Mouse (Mus musculus) intestine, postnatal 0 days (tissue): ENCODE data around the gene Olfr791. TPM values are rescaled to one million over a fixed set of nuclear protein-coding genes. Genes with fewer than 3 reads are reported as not detected.

Source experiments
- ATAC-seq: fragments of 200-750 bp; cut with Nextera tagmentation; 2 replicates; pipeline ENCODE4 v1.8.0; 2017; ENCODE audit warnings: mild to moderate bottlenecking, moderate TSS enrichment, moderate library complexity
- H3K27ac ChIP-seq: fragments of 300-500 bp; sonication (generic); 2 replicates; pipeline ENCODE4 v1.5.1; 2014; ENCODE audit warnings: mild to moderate bottlenecking, low read depth, low read length, moderate library complexity
- H3K27me3 ChIP-seq: fragments of 300-500 bp; sonication (generic); replicated peaks from 2 replicates; pipeline ENCODE4 v1.6.1; 2014; ENCODE audit warnings: low read length, mixed read lengths; ENCODE audit not compliant: control insufficient read depth, insufficient read depth
- H3K36me3 ChIP-seq: fragments of 300-500 bp; sonication (generic); 2 replicates; pipeline ENCODE4 v1.6.1; 2014; ENCODE audit warnings: mild to moderate bottlenecking, moderate library complexity; ENCODE audit not compliant: control insufficient read depth, insufficient read depth
- H3K4me1 ChIP-seq: fragments of 300-500 bp; sonication (generic); replicated peaks from 2 replicates; pipeline ENCODE4 v1.6.1; 2014; ENCODE audit warnings: antibody characterized with exemption, low read length, mixed read lengths; ENCODE audit not compliant: control insufficient read depth, insufficient read depth
- H3K4me2 ChIP-seq: fragments of 300-500 bp; sonication (generic); replicated peaks from 2 replicates; pipeline ENCODE4 v1.6.1; 2014; ENCODE audit warnings: low read depth, mild to moderate bottlenecking, moderate library complexity
- H3K4me3 ChIP-seq: fragments of 300-500 bp; sonication (generic); 2 replicates; pipeline ENCODE4 v1.5.1; 2014; ENCODE audit warnings: low read depth, low read length
- H3K9ac ChIP-seq: fragments of 300-500 bp; sonication (generic); 2 replicates; pipeline ENCODE4 v1.6.1; 2014; ENCODE audit warnings: mild to moderate bottlenecking, low read depth, low read length
- H3K9me3 ChIP-seq: fragments of 300-500 bp; sonication (generic); 2 replicates; pipeline ENCODE4 v1.6.1; 2016; ENCODE audit warnings: mixed run types; ENCODE audit not compliant: control insufficient read depth
- CTCF ChIP-seq: sonication (generic); IDR thresholded peaks from 2 replicates; pipeline ENCODE4 v1.5.1; 2016; ENCODE audit warnings: low read depth, mild to moderate bottlenecking, control low read depth, antibody characterized with exemption, moderate library complexity
- WGBS: fragments of 180-500 bp; shearing (Covaris S2); extraction: QIAGEN DNeasy Blood & Tissue Kit; methylation state at CpG from one replicate; pipeline ENCODE4 v1.1.7; 2014; 5-methylcytosine and 5-hydroxymethylcytosine counted together
- polyA plus RNA-seq: library from polyadenylated mRNA; unstranded; fragments of >200 nt; fragmentation: Nextera tagmentation; extraction: Ambion mirVana; gene quantifications from 2 replicates; pipeline ENCODE4 v1.2.1, GENCODE M21; 2015

Gene Olfr791
- polyA plus RNA-seq: not detected in 2 replicates

- Histone ChIP-seq H3K27me3 (no peaks in the 10 kb centered on the region), H3K27ac (no peak within 1 kb of the TSS), H3K4me1 (no peaks in the 10 kb centered on the region), H3K4me2 (no peak within 1 kb of the TSS), H3K4me3 (no peak within 1 kb of the TSS), H3K36me3 (no peaks in the 10 kb centered on the region), H3K9ac (no peak within 1 kb of the TSS), H3K9me3 (no peaks in the 10 kb centered on the region)
- TF ChIP-seq CTCF: no peak
- WGBS: 67% methylated on average over 3 of the region's 3 CpGs
- no peak for ATAC-seq
Observed at GRCm38 (mm10) chr10:129521492-129521891, at the start of gene Olfr791. Olfr791 (plus strand) TSS chr10:129521792.

DNA sequence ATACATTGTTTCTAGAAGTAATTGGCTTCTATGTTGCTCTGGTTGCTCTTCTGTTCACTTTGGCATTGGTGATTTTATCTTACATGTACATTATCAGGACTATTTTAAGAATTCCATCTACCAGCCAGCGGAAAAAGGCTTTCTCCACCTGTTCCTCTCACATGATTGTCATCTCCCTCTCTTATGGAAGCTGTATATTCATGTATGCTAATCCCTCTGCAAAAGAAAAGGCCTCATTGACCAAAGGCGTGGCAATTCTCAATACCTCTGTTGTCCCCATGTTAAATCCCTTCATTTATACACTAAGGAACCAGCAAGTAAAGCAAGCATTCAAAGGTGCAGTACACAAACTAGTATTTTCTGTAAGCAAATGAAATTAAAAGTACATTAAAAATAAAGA is 48.3 kb upstream of the Olfr791 start:
- Histone ChIP-seq H3K4me3 (no peak overlapping the region), H3K4me2 (no peak overlapping the region), H3K4me1 (no peaks in the 10 kb centered on the region), H3K27ac (no peak overlapping the region), H3K9ac (no peak overlapping the region), H3K27me3 (no peaks in the 10 kb centered on the region), H3K9me3 (no peaks in the 10 kb centered on the region), H3K36me3 (no peaks in the 10 kb centered on the region)
- no peak for TF ChIP-seq CTCF
- no peak for ATAC-seq
- 59% methylated on average over 2 of the region's 2 CpGs for WGBS

DNA sequence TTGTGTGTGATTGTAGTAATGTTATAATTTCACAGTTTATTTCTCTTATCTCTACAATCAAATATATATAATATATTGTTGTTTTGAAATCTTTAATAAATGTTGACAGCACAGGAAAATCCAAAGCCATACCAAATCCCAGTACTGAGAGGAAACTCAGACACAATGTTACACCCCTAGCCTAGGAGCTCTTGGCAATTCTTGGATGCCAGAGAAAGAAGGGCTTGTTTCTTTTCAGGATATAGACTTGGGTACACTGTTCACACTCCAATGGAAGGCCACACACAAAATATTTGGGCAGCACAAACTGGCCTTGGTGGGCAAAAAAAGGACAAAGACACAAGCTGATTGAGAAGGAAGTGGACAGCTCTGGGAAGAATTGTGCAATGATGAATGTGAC is 47.9 kb upstream of the Olfr791 start:
- Histone ChIP-seq H3K9me3 (no peaks in the 10 kb centered on the region), H3K4me3 (no peak overlapping the region), H3K9ac (no peak overlapping the region), H3K4me1 (no peaks in the 10 kb centered on the region), H3K4me2 (no peak overlapping the region), H3K27ac (no peak overlapping the region), H3K36me3 (no peaks in the 10 kb centered on the region), H3K27me3 (no peaks in the 10 kb centered on the region)
- ATAC-seq: no peak
- TF ChIP-seq CTCF: no peak

DNA sequence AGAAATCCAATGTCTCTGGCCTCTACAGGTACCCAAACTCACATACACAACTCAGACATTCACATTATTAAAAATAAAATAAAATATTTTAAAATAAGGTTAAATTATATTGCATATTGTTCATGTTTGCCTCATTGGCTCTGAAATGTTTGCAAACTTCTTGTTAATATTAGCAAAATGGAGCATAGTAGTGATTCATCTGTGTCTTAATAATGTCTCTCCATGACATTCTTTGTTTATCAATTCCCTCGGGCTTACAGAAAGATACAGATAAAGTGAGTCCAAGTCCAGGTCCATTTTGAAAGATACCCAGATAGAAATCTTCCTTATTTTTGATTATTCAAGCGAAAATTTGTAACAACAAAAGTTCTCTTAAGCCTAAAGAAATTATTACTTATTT is 37.1 kb upstream of the Olfr791 start, which contains the start of gene Olfr789:
Gene Olfr789 (plus strand): TSS at position 301 of the 400 bp plus-strand sequence.
- H3K4me2 ChIP-seq: no peak within 1 kb of the TSS
- no peaks in the 10 kb centered on the region for H3K36me3 ChIP-seq
- no peak for ATAC-seq
- H3K4me1 ChIP-seq: no peaks in the 10 kb centered on the region
- no peaks in the 10 kb centered on the region for H3K27me3 ChIP-seq
- H3K4me3 ChIP-seq: no peak within 1 kb of the TSS
- H3K27ac ChIP-seq: no peak within 1 kb of the TSS
- H3K9ac ChIP-seq: no peak within 1 kb of the TSS
- TF ChIP-seq CTCF: no peak
- no peaks in the 10 kb centered on the region for H3K9me3 ChIP-seq
- WGBS: 50% methylated on average over 2 of the region's 2 CpGs

- H3K27me3 ChIP-seq: no peaks in the 10 kb centered on the region
- H3K9me3 ChIP-seq: no peaks in the 10 kb centered on the region
- H3K9ac ChIP-seq: no peak overlapping the region
- no peak overlapping the region for H3K4me2 ChIP-seq
- 78% methylated on average over 2 of the region's 2 CpGs for WGBS
- TF ChIP-seq CTCF: no peak
- ATAC-seq: no peak
- H3K27ac ChIP-seq: no peak overlapping the region
- no peak overlapping the region for H3K4me3 ChIP-seq
- H3K36me3 ChIP-seq: no peaks in the 10 kb centered on the region
- no peaks in the 10 kb centered on the region for H3K4me1 ChIP-seq
Observed at GRCm38 (mm10) chr10:129490101-129490500, 31.5 kb upstream of the Olfr791 start.

DNA sequence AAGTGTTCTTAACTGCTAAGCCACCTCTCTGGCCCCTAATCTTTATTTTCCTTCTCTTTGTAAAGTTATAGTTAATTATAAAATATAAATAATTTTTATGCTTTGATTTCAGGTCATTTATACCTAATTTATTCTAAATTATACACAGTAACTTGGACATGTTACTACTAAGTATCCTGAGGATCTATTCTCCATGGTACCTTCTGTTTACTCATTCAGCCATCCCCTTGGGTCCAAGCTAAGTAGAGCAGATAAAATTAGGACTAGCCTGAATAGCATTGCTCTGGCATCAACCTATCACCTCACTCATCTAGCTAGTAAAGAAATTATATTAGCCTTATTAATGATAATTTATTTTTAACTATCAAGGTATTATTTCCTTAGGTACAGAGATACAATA is 23.4 kb upstream of the Olfr791 start, which contains the start of gene Olfr790:
Gene Olfr790 (plus strand): TSS at position 301 of the 400 bp plus-strand sequence.
- Histone ChIP-seq H3K4me3 (no peak within 1 kb of the TSS), H3K9me3 (no peaks in the 10 kb centered on the region), H3K36me3 (no peaks in the 10 kb centered on the region), H3K27ac (no peak within 1 kb of the TSS), H3K4me1 (no peaks in the 10 kb centered on the region), H3K4me2 (no peak within 1 kb of the TSS), H3K9ac (no peak within 1 kb of the TSS), H3K27me3 (no peaks in the 10 kb centered on the region)
- TF ChIP-seq CTCF: no peak
- no peak for ATAC-seq

DNA sequence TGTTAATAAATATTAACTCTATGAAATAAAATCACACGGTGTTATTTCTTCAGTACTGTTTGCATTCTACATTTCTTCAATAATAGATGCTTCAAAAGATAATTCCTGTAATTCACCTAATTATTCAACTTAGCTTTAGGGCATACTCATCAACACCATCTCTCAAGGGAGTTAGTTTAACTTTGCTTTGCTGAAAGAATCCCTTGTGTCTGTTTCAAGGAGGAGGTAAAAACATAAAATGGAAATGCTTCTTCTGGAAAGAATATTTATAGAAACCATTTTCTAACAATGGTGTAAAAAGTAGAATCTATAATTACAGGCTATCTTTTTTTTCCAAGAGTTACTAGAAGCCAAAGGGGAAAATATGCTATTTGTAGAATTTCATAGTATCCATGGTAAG is 17.3 kb downstream of the Olfr791 start, which contains the start of gene Olfr792:
Gene Olfr792 (plus strand): TSS at position 301 of the 400 bp plus-strand sequence.
- Histone ChIP-seq H3K4me3 (no peak within 1 kb of the TSS), H3K27ac (no peak within 1 kb of the TSS), H3K4me2 (no peak within 1 kb of the TSS), H3K36me3 (no peaks in the 10 kb centered on the region), H3K4me1 (no peaks in the 10 kb centered on the region), H3K9me3 (no peaks in the 10 kb centered on the region), H3K27me3 (no peaks in the 10 kb centered on the region), H3K9ac (no peak within 1 kb of the TSS)
- WGBS: 82% methylated on average over 1 of the region's 1 CpGs
- no peak for TF ChIP-seq CTCF
- no peak for ATAC-seq
